Mouse (Mus musculus) olfactory bulb, adult 2 months (tissue): ENCODE data around the gene Gabbr1.

Experiments
- CTCF ChIP-seq: fragments of 200-500 bp; IDR thresholded peaks from 2 replicates; pipeline ENCODE4 v1.5.1; 2012; ENCODE audit warnings: low read depth, mild to moderate bottlenecking, low read length, moderate library complexity; ENCODE audit not compliant: insufficient read depth
- POLR2A ChIP-seq: fragments of 200-500 bp; IDR thresholded peaks from 2 replicates; pipeline ENCODE4 v1.6.1; 2012; ENCODE audit warnings: mild to moderate bottlenecking, low read depth, low read length, moderate library complexity; ENCODE audit not compliant: insufficient read depth

DNA sequence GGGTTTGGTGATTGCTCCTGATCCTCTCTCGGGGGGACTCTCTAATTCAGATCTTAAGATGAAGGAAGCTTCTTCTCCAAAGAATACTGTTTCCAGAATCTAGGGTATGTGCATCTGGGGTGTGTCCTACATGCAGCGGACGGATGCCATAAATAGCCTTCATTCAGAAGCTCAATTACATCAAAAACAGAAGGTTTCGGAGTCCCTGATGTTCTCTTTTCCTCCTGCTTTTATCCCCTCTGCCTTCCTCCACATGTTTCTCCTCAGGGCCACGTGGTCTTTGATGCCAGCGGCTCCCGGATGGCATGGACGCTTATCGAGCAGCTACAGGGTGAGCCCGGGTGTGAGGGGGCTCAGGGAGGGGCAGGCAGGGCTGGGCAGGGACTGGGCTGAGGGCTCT lies 17.3 kb downstream of the Gabbr1 start:
- TF ChIP-seq CTCF, result no peak
- TF ChIP-seq POLR2A, result no peak
